Mouse (Mus musculus): Measurements from ENCODE around the gene Il1rapl2.

DNA sequence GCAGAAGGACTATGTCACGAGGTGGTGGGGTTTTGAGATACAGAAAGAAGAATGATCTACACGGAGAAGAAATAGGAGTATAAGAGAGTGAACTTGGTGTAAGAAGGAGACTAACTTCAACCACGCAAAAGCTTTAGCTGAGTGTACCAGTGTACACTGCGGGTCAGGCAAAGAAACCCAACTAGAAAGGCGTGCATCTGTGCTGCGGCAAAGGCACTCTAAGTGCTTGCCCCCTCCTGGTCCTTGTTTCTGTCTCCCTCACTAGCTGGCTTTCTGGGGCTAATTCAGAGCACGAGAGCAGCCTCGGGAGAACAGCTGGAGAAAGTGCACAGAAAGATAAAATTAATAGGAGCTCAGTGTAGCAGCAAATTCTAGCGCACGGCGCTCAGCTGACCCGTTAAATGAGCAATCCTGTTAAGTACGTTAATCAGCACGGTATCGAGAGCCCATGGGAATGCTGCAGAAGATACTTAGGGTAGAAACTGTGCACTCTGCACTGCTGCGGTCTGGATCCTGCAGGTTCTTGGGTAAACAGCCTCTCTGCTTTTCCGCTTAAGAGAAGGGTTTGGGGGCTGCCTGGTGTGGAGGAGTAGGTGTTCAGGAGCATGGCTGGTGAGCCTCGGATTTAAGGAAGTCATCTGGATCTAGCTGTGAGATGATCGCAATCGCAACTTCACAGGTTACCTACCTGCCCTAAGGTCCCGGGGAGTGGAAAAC is 778 bp upstream of the Il1rapl2 start:
- TF ChIP-seq TAL1 (IDR thresholded peaks at IDR 0.05; ENCODE audit: low read length) (no peak), GATA1 (IDR thresholded peaks at IDR 0.05; ENCODE audit: low read length) (no peak)
